Mouse (Mus musculus): ENCODE measurements around the gene Zpbp. TPM values are rescaled to one million over a fixed set of nuclear protein-coding genes. Genes with fewer than 3 reads are reported as not detected.
A peak's percentile ranks its signal among the peaks of the same experiment; 100 is the strongest.

Zpbp gene
- 0.70 and 0.74 TPM in 2 replicates for polyA plus RNA-seq (2015; fragmentation: Nextera tagmentation; extraction: Ambion mirVana)

DNA sequence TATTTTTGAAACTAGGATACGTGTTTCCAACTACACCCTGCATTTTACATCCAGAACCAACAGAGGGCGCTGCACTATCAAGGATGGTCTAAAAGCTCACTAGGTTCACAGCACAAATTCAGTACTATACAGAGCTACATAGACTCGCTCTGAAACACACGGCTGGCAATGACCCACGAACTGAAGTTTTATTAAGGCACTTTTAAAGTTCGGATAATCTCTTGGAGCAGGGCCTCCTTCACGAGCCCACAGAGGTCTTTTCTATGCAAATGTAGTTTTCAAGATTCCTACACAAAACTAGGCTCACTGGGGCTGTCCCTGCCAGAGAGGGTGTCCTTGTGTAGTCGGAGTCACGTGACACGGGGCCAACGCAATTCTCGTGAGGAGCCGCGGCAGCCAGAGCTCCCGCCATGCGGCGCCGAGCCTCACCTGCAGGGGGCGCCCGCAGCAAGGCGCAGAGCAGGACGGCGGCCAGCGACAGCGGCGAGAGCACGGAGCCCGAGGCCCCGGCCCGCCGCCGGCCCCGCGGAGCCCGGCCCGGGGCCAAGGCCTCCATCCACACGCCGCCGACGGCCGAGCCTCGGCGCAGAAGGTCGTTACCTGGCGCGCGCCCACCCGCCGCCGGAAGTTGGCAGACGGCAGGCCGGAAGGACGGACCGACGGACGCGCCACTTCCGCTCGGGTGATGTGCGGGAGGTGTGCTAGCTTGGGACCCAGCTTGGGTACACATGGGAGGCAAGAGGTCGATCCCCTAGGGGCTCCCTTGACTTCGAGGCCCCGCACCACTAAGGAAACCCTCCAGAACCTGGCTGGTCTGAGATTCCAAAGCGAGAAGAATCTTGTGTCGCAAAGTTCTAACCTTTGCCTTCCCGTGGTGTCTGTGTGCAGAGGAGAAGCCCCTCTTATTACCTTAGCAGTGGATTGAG, at the start of gene Zpbp, which contains the start of gene Spata48:
TSS of gene Zpbp (minus strand) at position 774 of the 926 bp plus-strand sequence.
TSS of gene Spata48 (plus strand) at position 460 of the 926 bp plus-strand sequence.
- H3K27me3 ChIP-seq = no peaks in the 10 kb centered on the region
- peak within 1 kb of the TSS; percentile 75 for H3K4me3 ChIP-seq
- H3K9ac ChIP-seq = peak within 1 kb of the TSS; percentile 70
- no peaks in the 10 kb centered on the region for H3K36me3 ChIP-seq
- no peaks in the 10 kb centered on the region for H3K9me3 ChIP-seq
- H3K4me1 ChIP-seq = peaks cover 7% of the 10 kb centered on the region; the same call in 1 of the 2 replicates
- peak within 1 kb of the TSS; percentile 84 for H3K4me2 ChIP-seq
- 3% methylated on average over 66 of the region's 66 CpGs for WGBS
- peak; percentile 98 for ATAC-seq (ENCODE audit: borderline replicate concordance, extremely low read depth, low FRiP score, low TSS enrichment)
- peak within 1 kb of the TSS; percentile 78 for H3K27ac ChIP-seq

DNA sequence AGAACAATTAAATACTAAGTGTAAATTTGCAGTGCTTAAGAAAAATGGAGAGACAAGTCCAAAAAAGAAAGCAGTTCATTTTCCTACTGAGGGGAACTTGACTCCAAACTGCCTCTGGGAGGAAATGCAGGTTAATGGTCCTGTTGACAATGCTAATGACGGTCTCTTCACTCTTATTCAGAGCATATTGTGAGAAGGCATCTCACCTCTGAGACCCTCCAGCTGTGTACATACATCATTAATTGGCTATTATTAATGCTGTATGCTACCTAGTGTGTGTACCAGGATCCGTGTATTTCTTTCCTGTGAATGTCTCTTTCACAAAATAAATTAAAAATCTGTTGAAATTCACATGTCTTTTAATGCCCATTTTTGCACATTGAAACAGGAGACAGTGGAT, 47.2 kb upstream of the Zpbp start:
- WGBS = 63% methylated on average over 2 of the region's 2 CpGs

GRCm38 (mm10) chr11:11506187-11506586, 44.0 kb upstream of the Zpbp start:
- WGBS = 71% methylated on average over 2 of the region's 2 CpGs
- ATAC-seq (ENCODE audit: borderline replicate concordance, extremely low read depth, low FRiP score, low TSS enrichment) = no peak
- H3K27ac ChIP-seq = no peak overlapping the region
- no peaks in the 10 kb centered on the region for H3K9me3 ChIP-seq
- H3K9ac ChIP-seq = no peak overlapping the region
- no peak overlapping the region for H3K4me3 ChIP-seq
- H3K4me1 ChIP-seq = no peaks in the 10 kb centered on the region
- no peak overlapping the region for H3K4me2 ChIP-seq
- H3K27me3 ChIP-seq = no peaks in the 10 kb centered on the region
- no peaks in the 10 kb centered on the region for H3K36me3 ChIP-seq

More for the DNA sequence above, 47.2 kb upstream of the Zpbp start:
- no peak for ATAC-seq (ENCODE audit: borderline replicate concordance, extremely low read depth, low FRiP score, low TSS enrichment)
- Histone ChIP-seq H3K27ac (no peak overlapping the region), H3K4me3 (no peak overlapping the region), H3K27me3 (no peaks in the 10 kb centered on the region), H3K9me3 (no peaks in the 10 kb centered on the region), H3K9ac (no peak overlapping the region), H3K36me3 (no peaks in the 10 kb centered on the region), H3K4me2 (no peak overlapping the region), H3K4me1 (no peaks in the 10 kb centered on the region)

- H3K36me3 ChIP-seq = no peaks in the 10 kb centered on the region
- no peak overlapping the region for H3K27ac ChIP-seq
- no peak overlapping the region for H3K9ac ChIP-seq
- H3K4me2 ChIP-seq = no peak overlapping the region
- H3K4me3 ChIP-seq = no peak overlapping the region
- no peaks in the 10 kb centered on the region for H3K27me3 ChIP-seq
- WGBS = 22% methylated on average over 10 of the region's 10 CpGs
- H3K9me3 ChIP-seq = no peaks in the 10 kb centered on the region
- no peaks in the 10 kb centered on the region for H3K4me1 ChIP-seq
- no peak for ATAC-seq (ENCODE audit: borderline replicate concordance, extremely low read depth, low FRiP score, low TSS enrichment)
Observed at GRCm38 (mm10) chr11:11499944-11500343, 37.7 kb upstream of the Zpbp start.

GRCm38 (mm10) chr11:11495697-11496096, 33.5 kb upstream of the Zpbp start:
- no peaks in the 10 kb centered on the region for H3K9me3 ChIP-seq
- no peaks in the 10 kb centered on the region for H3K36me3 ChIP-seq
- WGBS = 80% methylated on average over 2 of the region's 2 CpGs
- H3K4me1 ChIP-seq = no peaks in the 10 kb centered on the region
- ATAC-seq (ENCODE audit: borderline replicate concordance, extremely low read depth, low FRiP score, low TSS enrichment) = no peak
- no peak overlapping the region for H3K4me3 ChIP-seq
- H3K27me3 ChIP-seq = no peaks in the 10 kb centered on the region
- no peak overlapping the region for H3K9ac ChIP-seq
- no peak overlapping the region for H3K27ac ChIP-seq
- H3K4me2 ChIP-seq = no peak overlapping the region

DNA sequence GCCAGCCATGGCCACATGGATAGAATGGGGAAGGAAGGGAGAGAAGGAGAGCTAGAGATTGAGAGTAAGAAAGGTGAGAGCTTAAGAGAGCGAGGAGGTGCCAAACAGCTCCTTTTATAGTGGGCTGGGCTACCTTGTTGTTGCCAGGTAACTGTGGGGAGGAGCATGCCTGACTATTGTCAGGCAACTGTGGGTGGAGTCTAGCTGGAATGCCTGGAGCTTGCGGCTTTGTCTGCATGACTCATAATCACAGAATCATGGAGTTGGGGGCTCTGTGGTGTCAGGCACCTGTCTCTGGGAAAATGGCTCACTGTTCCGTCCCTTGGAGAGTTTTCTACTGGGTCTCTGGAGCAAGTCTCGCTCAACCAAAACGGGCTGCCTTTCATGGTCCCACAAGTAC, 29.8 kb upstream of the Zpbp start:
- no peak for ATAC-seq (ENCODE audit: borderline replicate concordance, extremely low read depth, low FRiP score, low TSS enrichment)
- WGBS = 60% methylated on average over 5 of the region's 5 CpGs

DNA sequence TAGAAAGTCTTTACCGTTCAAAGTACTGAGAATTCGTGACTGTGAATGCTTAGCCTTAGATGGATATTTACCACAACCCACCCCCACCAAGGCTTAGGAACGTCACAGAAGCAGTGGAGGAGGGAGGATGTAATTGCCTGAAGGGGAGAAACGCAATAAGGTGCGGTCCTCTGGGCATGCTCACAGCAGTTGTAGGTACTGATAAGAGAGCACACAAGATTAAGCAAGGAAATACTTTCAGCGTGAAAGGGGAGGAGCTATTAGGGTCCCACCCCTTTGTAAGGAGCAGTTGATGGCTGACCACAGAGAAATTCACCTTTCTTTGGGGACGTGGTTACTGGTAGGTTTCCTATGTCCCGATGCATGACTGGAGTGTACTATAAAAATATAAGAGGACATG, 22.2 kb upstream of the Zpbp start:
- H3K27me3 ChIP-seq = no peaks in the 10 kb centered on the region
- H3K36me3 ChIP-seq = no peaks in the 10 kb centered on the region
- H3K4me3 ChIP-seq = no peak overlapping the region
- H3K4me2 ChIP-seq = no peak overlapping the region
- H3K9me3 ChIP-seq = no peaks in the 10 kb centered on the region
- no peaks in the 10 kb centered on the region for H3K4me1 ChIP-seq
- no peak overlapping the region for H3K27ac ChIP-seq
- H3K9ac ChIP-seq = no peak overlapping the region
- 41% methylated on average over 8 of the region's 8 CpGs for WGBS
- no peak for ATAC-seq (ENCODE audit: borderline replicate concordance, extremely low read depth, low FRiP score, low TSS enrichment)

More for the DNA sequence above, 29.8 kb upstream of the Zpbp start:
- no peak overlapping the region for H3K4me3 ChIP-seq
- H3K9me3 ChIP-seq = no peaks in the 10 kb centered on the region
- H3K4me2 ChIP-seq = no peak overlapping the region
- H3K9ac ChIP-seq = no peak overlapping the region
- no peaks in the 10 kb centered on the region for H3K36me3 ChIP-seq
- no peaks in the 10 kb centered on the region for H3K4me1 ChIP-seq
- H3K27me3 ChIP-seq = no peaks in the 10 kb centered on the region
- no peak overlapping the region for H3K27ac ChIP-seq

DNA sequence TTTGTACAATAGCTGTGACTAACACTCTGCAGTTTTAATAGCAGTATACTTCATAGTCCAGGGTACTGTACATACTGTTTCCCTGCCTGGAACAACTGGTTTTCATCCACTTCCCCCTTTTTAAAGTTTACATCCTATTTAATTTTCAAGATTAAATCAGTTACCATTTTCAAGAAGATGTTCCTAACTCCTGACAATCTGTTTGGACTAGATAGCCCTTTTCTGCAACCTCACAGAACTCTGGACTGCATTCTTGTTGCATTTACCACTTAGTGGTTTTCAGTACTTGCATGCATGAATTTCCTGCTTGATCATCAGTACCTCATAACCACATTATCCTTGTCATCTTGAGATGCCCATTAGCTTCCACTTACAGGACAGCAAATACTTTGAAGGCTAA, 6.7 kb upstream of the Zpbp start:
- ATAC-seq (ENCODE audit: borderline replicate concordance, extremely low read depth, low FRiP score, low TSS enrichment) = no peak
- Histone ChIP-seq H3K4me3 (no peak overlapping the region), H3K9ac (no peak overlapping the region), H3K4me2 (no peak overlapping the region), H3K9me3 (no peaks in the 10 kb centered on the region), H3K27ac (no peak overlapping the region), H3K27me3 (no peaks in the 10 kb centered on the region), H3K36me3 (no peaks in the 10 kb centered on the region), H3K4me1 (no peaks in the 10 kb centered on the region)

DNA sequence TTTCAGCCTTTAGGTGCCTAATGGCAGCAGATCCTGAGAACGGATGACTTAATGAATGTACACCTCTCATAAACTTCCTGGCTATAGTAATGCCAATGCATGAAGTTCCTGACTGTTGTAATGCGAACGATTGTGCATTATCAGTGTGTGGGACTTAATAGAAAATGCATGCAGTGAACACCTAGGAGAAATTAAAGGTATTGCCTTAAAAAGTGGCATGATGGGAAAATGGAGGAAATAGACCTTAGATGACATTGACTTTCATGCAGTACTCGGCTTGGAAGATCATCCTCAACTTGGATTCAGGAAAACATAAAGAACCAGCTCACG, 318 bp upstream of the Zpbp start:
- WGBS = 82% methylated on average over 5 of the region's 5 CpGs
- Histone ChIP-seq H3K4me1 (peaks cover 7% of the 10 kb centered on the region; the same call in 1 of the 2 replicates), H3K27me3 (no peaks in the 10 kb centered on the region), H3K9me3 (no peaks in the 10 kb centered on the region), H3K9ac (peak overlapping the region; percentile 70), H3K27ac (no peak overlapping the region), H3K36me3 (no peaks in the 10 kb centered on the region), H3K4me2 (peak overlapping the region; percentile 84), H3K4me3 (peak overlapping the region; percentile 75)
- no peak for ATAC-seq (ENCODE audit: borderline replicate concordance, extremely low read depth, low FRiP score, low TSS enrichment)

GRCm38 (mm10) chr11:11455037-11455436, 7.2 kb downstream of the Zpbp start:
- Histone ChIP-seq H3K27ac (no peak overlapping the region), H3K4me1 (no peaks in the 10 kb centered on the region), H3K9ac (no peak overlapping the region), H3K36me3 (no peaks in the 10 kb centered on the region), H3K4me2 (no peak overlapping the region), H3K27me3 (no peaks in the 10 kb centered on the region), H3K9me3 (no peaks in the 10 kb centered on the region), H3K4me3 (no peak overlapping the region)
- 29% methylated on average over 2 of the region's 2 CpGs for WGBS
- ATAC-seq (ENCODE audit: borderline replicate concordance, extremely low read depth, low FRiP score, low TSS enrichment) = no peak

DNA sequence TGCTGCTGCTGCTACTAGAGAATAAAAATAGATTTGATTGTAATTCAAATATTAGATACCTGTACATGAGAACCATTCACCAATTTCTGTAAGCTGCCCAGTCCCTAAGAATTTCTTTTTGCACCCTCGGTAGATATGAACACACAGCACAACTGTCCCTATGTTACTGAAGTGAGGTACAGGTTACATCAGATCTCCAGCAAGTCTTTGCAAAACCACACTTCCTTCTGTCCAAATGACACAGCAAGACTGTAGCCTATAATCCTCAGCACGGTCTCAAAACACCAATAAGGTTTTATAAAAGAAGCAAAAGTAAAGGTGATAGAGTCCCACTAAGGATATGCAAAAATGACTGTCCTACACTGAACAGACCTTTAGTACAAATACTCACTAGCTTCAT, 44.9 kb downstream of the Zpbp start:
- Histone ChIP-seq H3K9ac (no peak overlapping the region), H3K4me2 (no peak overlapping the region), H3K36me3 (no peaks in the 10 kb centered on the region), H3K9me3 (no peaks in the 10 kb centered on the region), H3K4me1 (no peaks in the 10 kb centered on the region), H3K27me3 (no peaks in the 10 kb centered on the region), H3K27ac (no peak overlapping the region), H3K4me3 (no peak overlapping the region)
- whole genome bisulfite sequencing = 74% methylated on average over 2 of the region's 2 CpGs
- ATAC-seq (ENCODE audit: borderline replicate concordance, extremely low read depth, low FRiP score, low TSS enrichment) = no peak

GRCm38 (mm10) chr11:11414188-11414587, 48.0 kb downstream of the Zpbp start:
- H3K9ac ChIP-seq = no peak overlapping the region
- no peak overlapping the region for H3K27ac ChIP-seq
- WGBS = 79% methylated on average over 5 of the region's 5 CpGs
- no peaks in the 10 kb centered on the region for H3K27me3 ChIP-seq
- H3K36me3 ChIP-seq = no peaks in the 10 kb centered on the region
- H3K4me3 ChIP-seq = no peak overlapping the region
- ATAC-seq (ENCODE audit: borderline replicate concordance, extremely low read depth, low FRiP score, low TSS enrichment) = no peak
- H3K4me1 ChIP-seq = no peaks in the 10 kb centered on the region
- H3K9me3 ChIP-seq = no peaks in the 10 kb centered on the region
- H3K4me2 ChIP-seq = no peak overlapping the region

Data from lung, embryonic 15.5 days (tissue).